Mouse (Mus musculus): ENCODE measurements at regions not wholly inside any gene's neighbourhood (a gene's known extent, or its start where the extent isn't known, plus 50 kb on each side); places are given as distances from the start of the nearest gene placed in this dataset.

- H3K9me3 ChIP-seq, result no peaks in the 10 kb centered on the region
- H3K27ac ChIP-seq, result no peak overlapping the region
- H3K27me3 ChIP-seq (ENCODE audit: insufficient read depth, poor library complexity, severe bottlenecking), result no peaks in the 10 kb centered on the region
- no peaks in the 10 kb centered on the region for H3K36me3 ChIP-seq
- no peak overlapping the region for H3K4me3 ChIP-seq
- WGBS, result 89% methylated on average over 3 of the region's 3 CpGs
- no peak for DNase-seq (ENCODE audit: low spot score)
- 0 out of 2 replicates have a peak, but pooled peaks cover 3% of the 10 kb centered on the region for H3K4me1 ChIP-seq (replicated peaks)
These were observed 140.2 kb downstream of the Kcna5 start for GRCm38 (mm10) chr6:126395015-126395414.

GRCm38 (mm10) chr6:126394111-126394809, 141.0 kb downstream of the Kcna5 start:
- Histone ChIP-seq H3K9me3 (no peaks in the 10 kb centered on the region), H3K36me3 (no peaks in the 10 kb centered on the region), H3K4me3 (no peak overlapping the region), H3K4me1 (replicated peaks) (0 out of 2 replicates have a peak, but pooled peaks cover under 1% of the 10 kb centered on the region), H3K27ac (no peak overlapping the region), H3K27me3 (ENCODE audit: insufficient read depth, poor library complexity, severe bottlenecking) (no peaks in the 10 kb centered on the region)
- WGBS, result 77% methylated on average over 7 of the region's 7 CpGs
- DNase-seq (ENCODE audit: low spot score), result no peak

GRCm38 (mm10) chr6:126384210-126385012, 150.8 kb downstream of the Kcna5 start:
- no peak overlapping the region for H3K27ac ChIP-seq
- no peak overlapping the region for H3K4me3 ChIP-seq
- no peaks in the 10 kb centered on the region for H3K4me1 ChIP-seq (replicated peaks)
- H3K36me3 ChIP-seq, result no peaks in the 10 kb centered on the region
- no peaks in the 10 kb centered on the region for H3K9me3 ChIP-seq
- 76% methylated on average over 9 of the region's 9 CpGs for WGBS
- H3K27me3 ChIP-seq (ENCODE audit: insufficient read depth, poor library complexity, severe bottlenecking), result no peaks in the 10 kb centered on the region
- DNase-seq (ENCODE audit: low spot score), result no peak

- no peaks in the 10 kb centered on the region for H3K4me1 ChIP-seq (replicated peaks)
- no peak for DNase-seq (ENCODE audit: low spot score)
- no peak overlapping the region for H3K4me3 ChIP-seq
- WGBS, result 90% methylated on average over 4 of the region's 4 CpGs
- no peak overlapping the region for H3K27ac ChIP-seq
- H3K9me3 ChIP-seq, result no peaks in the 10 kb centered on the region
- H3K36me3 ChIP-seq, result no peaks in the 10 kb centered on the region
- no peaks in the 10 kb centered on the region for H3K27me3 ChIP-seq (ENCODE audit: insufficient read depth, poor library complexity, severe bottlenecking)
These were observed 158.0 kb downstream of the Kcna5 start for GRCm38 (mm10) chr6:126377216-126377615.

GRCm38 (mm10) chr6:126374970-126375620, 160.1 kb downstream of the Kcna5 start:
- no peaks in the 10 kb centered on the region for H3K9me3 ChIP-seq
- no peak for DNase-seq (ENCODE audit: low spot score)
- H3K27me3 ChIP-seq (ENCODE audit: insufficient read depth, poor library complexity, severe bottlenecking), result no peaks in the 10 kb centered on the region
- WGBS, result 72% methylated on average over 12 of the region's 12 CpGs
- no peak overlapping the region for H3K4me3 ChIP-seq
- H3K4me1 ChIP-seq (replicated peaks), result no peaks in the 10 kb centered on the region
- no peaks in the 10 kb centered on the region for H3K36me3 ChIP-seq
- H3K27ac ChIP-seq, result no peak overlapping the region

GRCm38 (mm10) chr6:126371971-126372370, 163.2 kb downstream of the Kcna5 start:
- H3K27ac ChIP-seq, result no peak overlapping the region
- no peaks in the 10 kb centered on the region for H3K9me3 ChIP-seq
- H3K4me3 ChIP-seq, result no peak overlapping the region
- peak; percentile 59 for DNase-seq (ENCODE audit: low spot score)
- H3K4me1 ChIP-seq (replicated peaks), result no peaks in the 10 kb centered on the region
- no peaks in the 10 kb centered on the region for H3K36me3 ChIP-seq
- no peaks in the 10 kb centered on the region for H3K27me3 ChIP-seq (ENCODE audit: insufficient read depth, poor library complexity, severe bottlenecking)
- WGBS, result 63% methylated on average over 5 of the region's 5 CpGs

GRCm38 (mm10) chr6:126371489-126371888, 163.7 kb downstream of the Kcna5 start:
- 91% methylated on average over 2 of the region's 2 CpGs for WGBS
- DNase-seq (ENCODE audit: low spot score), result no peak
- Histone ChIP-seq H3K27ac (no peak overlapping the region), H3K9me3 (no peaks in the 10 kb centered on the region), H3K4me1 (replicated peaks) (no peaks in the 10 kb centered on the region), H3K36me3 (no peaks in the 10 kb centered on the region), H3K4me3 (no peak overlapping the region), H3K27me3 (ENCODE audit: insufficient read depth, poor library complexity, severe bottlenecking) (no peaks in the 10 kb centered on the region)

GRCm38 (mm10) chr6:126365495-126365894, 169.7 kb downstream of the Kcna5 start:
- no peaks in the 10 kb centered on the region for H3K36me3 ChIP-seq
- H3K4me3 ChIP-seq, result no peak overlapping the region
- WGBS, result 91% methylated on average over 8 of the region's 8 CpGs
- no peaks in the 10 kb centered on the region for H3K9me3 ChIP-seq
- no peaks in the 10 kb centered on the region for H3K27me3 ChIP-seq (ENCODE audit: insufficient read depth, poor library complexity, severe bottlenecking)
- no peak overlapping the region for H3K27ac ChIP-seq
- no peaks in the 10 kb centered on the region for H3K4me1 ChIP-seq (replicated peaks)
- no peak for DNase-seq (ENCODE audit: low spot score)

GRCm38 (mm10) chr6:126362331-126362730, 172.9 kb downstream of the Kcna5 start:
- WGBS, result 80% methylated on average over 3 of the region's 3 CpGs
- no peak for DNase-seq (ENCODE audit: low spot score)
- H3K27me3 ChIP-seq (ENCODE audit: insufficient read depth, poor library complexity, severe bottlenecking), result no peaks in the 10 kb centered on the region
- H3K4me3 ChIP-seq, result no peak overlapping the region
- no peaks in the 10 kb centered on the region for H3K9me3 ChIP-seq
- H3K4me1 ChIP-seq (replicated peaks), result no peaks in the 10 kb centered on the region
- no peaks in the 10 kb centered on the region for H3K36me3 ChIP-seq
- no peak overlapping the region for H3K27ac ChIP-seq

GRCm38 (mm10) chr6:126353346-126353745, 181.9 kb downstream of the Kcna5 start:
- DNase-seq (ENCODE audit: low spot score), result no peak
- 52% methylated on average over 2 of the region's 2 CpGs for WGBS

GRCm38 (mm10) chr6:126350476-126350875, 183.8 kb upstream of the Ntf3 start:
- no peaks in the 10 kb centered on the region; the same call in 1 of the 2 replicates for H3K27me3 ChIP-seq (ENCODE audit: insufficient read depth, poor library complexity, severe bottlenecking)
- H3K4me3 ChIP-seq, result no peak overlapping the region
- no peak overlapping the region for H3K27ac ChIP-seq
- no peaks in the 10 kb centered on the region for H3K9me3 ChIP-seq
- peaks cover 13% of the 10 kb centered on the region; the same call in 1 of the 2 replicates for H3K4me1 ChIP-seq (replicated peaks)
- WGBS, result 70% methylated on average over 2 of the region's 2 CpGs
- no peak for DNase-seq (ENCODE audit: low spot score)
- H3K36me3 ChIP-seq, result no peaks in the 10 kb centered on the region

More at GRCm38 (mm10) chr6:126353346-126353745, 181.9 kb downstream of the Kcna5 start:
- H3K4me3 ChIP-seq, result no peak overlapping the region
- no peaks in the 10 kb centered on the region for H3K9me3 ChIP-seq
- H3K27ac ChIP-seq, result no peak overlapping the region
- H3K4me1 ChIP-seq (replicated peaks), result peaks cover 13% of the 10 kb centered on the region; the same call in 1 of the 2 replicates
- no peaks in the 10 kb centered on the region; the same call in 1 of the 2 replicates for H3K27me3 ChIP-seq (ENCODE audit: insufficient read depth, poor library complexity, severe bottlenecking)
- no peaks in the 10 kb centered on the region for H3K36me3 ChIP-seq

- Histone ChIP-seq H3K4me3 (no peak overlapping the region), H3K36me3 (no peaks in the 10 kb centered on the region), H3K27me3 (ENCODE audit: insufficient read depth, poor library complexity, severe bottlenecking) (no peaks in the 10 kb centered on the region; the same call in 1 of the 2 replicates), H3K27ac (no peak overlapping the region), H3K4me1 (replicated peaks) (peaks cover 13% of the 10 kb centered on the region; the same call in 1 of the 2 replicates), H3K9me3 (no peaks in the 10 kb centered on the region)
- no peak for DNase-seq (ENCODE audit: low spot score)
- 44% methylated on average over 2 of the region's 2 CpGs for WGBS
These were observed 183.2 kb upstream of the Ntf3 start for GRCm38 (mm10) chr6:126349905-126350304.

- WGBS, result 66% methylated on average over 5 of the region's 5 CpGs
- H3K9me3 ChIP-seq, result no peaks in the 10 kb centered on the region
- no peak for DNase-seq (ENCODE audit: low spot score)
- no peak overlapping the region for H3K4me3 ChIP-seq
- H3K27me3 ChIP-seq (ENCODE audit: insufficient read depth, poor library complexity, severe bottlenecking), result no peaks in the 10 kb centered on the region
- H3K27ac ChIP-seq, result no peak overlapping the region
- no peaks in the 10 kb centered on the region for H3K4me1 ChIP-seq (replicated peaks)
- H3K36me3 ChIP-seq, result no peaks in the 10 kb centered on the region
These were observed 178.5 kb upstream of the Ntf3 start for GRCm38 (mm10) chr6:126345221-126345620.

All from hindbrain, embryonic 10.5 days (tissue).